In the genomic region with DNA sequence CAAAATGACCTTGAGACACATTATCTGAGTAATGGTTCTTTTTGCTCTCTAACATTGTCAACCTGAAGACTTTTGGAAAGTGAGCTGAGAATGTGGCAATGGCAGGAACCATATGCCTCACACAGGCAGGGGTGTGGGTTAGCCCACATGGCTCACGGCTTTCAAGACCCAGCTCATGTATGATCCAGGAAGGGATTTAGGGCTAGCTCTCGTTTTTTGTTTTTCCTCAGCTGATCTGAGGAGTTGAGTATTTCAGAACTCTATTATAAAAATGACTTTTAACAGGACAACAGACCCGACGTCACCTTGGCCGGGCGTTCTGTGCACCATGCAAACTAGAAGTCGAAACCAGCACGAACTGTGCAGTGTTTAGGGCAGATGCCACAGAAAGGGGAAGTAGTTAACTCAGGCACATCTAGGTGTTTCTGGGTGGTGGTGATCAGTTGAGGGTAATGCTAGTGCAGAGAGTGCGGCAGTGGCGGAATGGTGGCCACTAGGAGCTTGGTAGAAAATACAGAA, we compare ENCODE assay signal across 19 mouse cellular contexts. TPM values are rescaled to one million over a fixed set of nuclear protein-coding genes. Genes with fewer than 3 reads are reported as not detected.
DNase-seq lines count a peak whose midpoint lies in the region; ATAC-seq lines count a peak whose summit lies in the region.
"Had no signal": no experiment of that assay in that cellular context is flagged by ENCODE, and none has a peak within 500 bp of the region (broad histone marks: within the 10 kb centered on the region; RNA-seq: fewer than 3 reads in every experiment).

No protein-coding gene starts in this region.

- no peaks in the 10 kb centered on the region for H3K9me3 ChIP-seq in heart, embryonic 12.5 days (replicated peaks)
- no peaks in the 10 kb centered on the region for H3K9me3 ChIP-seq in midbrain, embryonic 10.5 days (replicated peaks)
- H3K9me3 ChIP-seq: embryonic facial prominence, embryonic 12.5 days; hindbrain, embryonic 15.5 days; limb, embryonic 15.5 days; midbrain, embryonic 13.5 days had no signal

- H3K27ac ChIP-seq in heart, embryonic 12.5 days (ENCODE audit: poor library complexity, severe bottlenecking) = no peak overlapping the region
- no peak overlapping the region for H3K27ac ChIP-seq in midbrain, embryonic 10.5 days (replicated peaks)
- H3K27ac ChIP-seq: embryonic facial prominence, embryonic 12.5 days; hindbrain, embryonic 15.5 days; limb, embryonic 15.5 days; midbrain, embryonic 13.5 days had no signal

- peak; percentile 96 for ATAC-seq in granulocyte monocyte progenitor cell, adult 5-6 weeks (replicated peaks; ENCODE audit: poor library complexity, severe bottlenecking)
- ATAC-seq in heart, embryonic 12.5 days (ENCODE audit: insufficient number of reproducible peaks, low FRiP score) = no peak
- ATAC-seq: midbrain, embryonic 13.5 days had no signal

- H3K27me3 ChIP-seq in heart, embryonic 12.5 days (replicated peaks) = no peaks in the 10 kb centered on the region
- no peaks in the 10 kb centered on the region for H3K27me3 ChIP-seq in midbrain, embryonic 10.5 days (ENCODE audit: low read depth, poor library complexity, severe bottlenecking)
- H3K27me3 ChIP-seq: embryonic facial prominence, embryonic 12.5 days; hindbrain, embryonic 15.5 days; limb, embryonic 15.5 days; midbrain, embryonic 13.5 days had no signal

- peaks cover 14% of the 10 kb centered on the region for H3K4me1 ChIP-seq in heart, embryonic 12.5 days (replicated peaks)
- peaks cover 17% of the 10 kb centered on the region for H3K4me1 ChIP-seq in midbrain, embryonic 10.5 days
- H3K4me1 ChIP-seq: limb, embryonic 15.5 days had no signal

- H3K9ac ChIP-seq in heart, embryonic 12.5 days = no peak overlapping the region
- H3K9ac ChIP-seq: embryonic facial prominence, embryonic 12.5 days; hindbrain, embryonic 15.5 days; limb, embryonic 15.5 days; midbrain, embryonic 13.5 days had no signal

- H3K36me3 ChIP-seq in heart, embryonic 12.5 days = no peaks in the 10 kb centered on the region
- no peaks in the 10 kb centered on the region for H3K36me3 ChIP-seq in midbrain, embryonic 10.5 days
- H3K36me3 ChIP-seq: embryonic facial prominence, embryonic 12.5 days; hindbrain, embryonic 15.5 days; limb, embryonic 15.5 days; midbrain, embryonic 13.5 days had no signal

- peak; percentile 40 for DNase-seq in thymus, postnatal 0 days (ENCODE audit: low spot score)
- DNase-seq in thymus, postnatal 10 days (ENCODE audit: low spot score in 2 of 2) = no peak
- DNase-seq in natural killer cell, adult 2 months (ENCODE audit: low spot score in 2 of 2) = peak; percentile 26 to 70
- DNase-seq in right cerebral cortex, adult 2 months (ENCODE audit: low spot score in 2 of 2) = no peak
- DNase-seq in midbrain, embryonic 10.5 days (ENCODE audit: low spot score) = no peak
- DNase-seq: cerebellum, adult 18-20 months; heart, adult 18-20 months; heart, postnatal 14 days; kidney, adult 11 months; kidney, postnatal 25 days; layer of hippocampus, adult 9-11 months; right cerebral cortex, postnatal 4 days; thymus, postnatal 36 days had no signal

- no peak overlapping the region for H3K4me2 ChIP-seq in heart, embryonic 12.5 days
- H3K4me2 ChIP-seq: embryonic facial prominence, embryonic 12.5 days; hindbrain, embryonic 15.5 days; limb, embryonic 15.5 days; midbrain, embryonic 13.5 days had no signal

- no peak overlapping the region for H3K4me3 ChIP-seq in heart, embryonic 12.5 days
- H3K4me3 ChIP-seq in midbrain, embryonic 10.5 days = no peak overlapping the region
- H3K4me3 ChIP-seq: embryonic facial prominence, embryonic 12.5 days; hindbrain, embryonic 15.5 days; limb, embryonic 15.5 days; midbrain, embryonic 13.5 days had no signal

- WGBS in heart, embryonic 12.5 days = 83% methylated on average over 10 of the region's 10 CpGs
- 91% methylated on average over 10 of the region's 10 CpGs for WGBS in midbrain, embryonic 10.5 days

RNA-seq across cellular contexts. Expression of gene Fam214a, which starts 12.2 kb away (rescaled TPM):
- 15.3 and 17.4 TPM in 2 replicates for polyA plus RNA-seq in thymus, postnatal 0 days (2015; fragmentation: Nextera tagmentation; extraction: Ambion mirVana)
- 8.8 and 9.2 TPM in 2 replicates for total RNA-seq in granulocyte monocyte progenitor cell, adult 5-6 weeks (2014; fragmentation: Nextera tagmentation)
- total RNA-seq in granulocyte monocyte progenitor cell, adult 5-6 weeks (2017) = 9.4 and 13.5 TPM in 2 replicates
- 11.8 and 13.4 TPM in 2 replicates for polyA plus RNA-seq in heart, embryonic 12.5 days (2016; fragmentation: Nextera tagmentation; extraction: Ambion mirVana)
- polyA plus RNA-seq in midbrain, embryonic 10.5 days (2016; fragmentation: Nextera tagmentation; extraction: Ambion mirVana) = 7.7 and 13.2 TPM in 2 replicates

Comparison
In these comparisons a context has a peak if more than half of its experiments do, and no peak if none do; other contexts are left out.
1. DNase-seq: peak in thymus, postnatal 0 days (single experiment) and natural killer cell, adult 2 months (2 of 2); none in thymus, postnatal 10 days (0 of 2), right cerebral cortex, adult 2 months (0 of 2) and midbrain, embryonic 10.5 days (single experiment).